Mouse (Mus musculus) lung, embryonic 15.5 days (tissue): ENCODE data around the gene Ifnk. TPM values are rescaled to one million over a fixed set of nuclear protein-coding genes. Genes with fewer than 3 reads are reported as not detected.
A peak's percentile ranks its signal among the peaks of the same experiment; 100 is the strongest.

Experiments used
- ATAC-seq: fragments of 200-750 bp; cut with Nextera tagmentation; 2 replicates; pipeline ENCODE4 v1.8.0; 2017; ENCODE audit warnings: moderate number of reproducible peaks, borderline replicate concordance; ENCODE audit not compliant: low FRiP score, low TSS enrichment; ENCODE audit errors: extremely low read depth
- H3K27ac ChIP-seq: fragments of 300-500 bp; sonication (generic); 2 replicates; pipeline ENCODE4 v1.5.1; 2015; ENCODE audit warnings: moderate library complexity, mild to moderate bottlenecking, inconsistent platforms
- H3K27me3 ChIP-seq: fragments of 300-500 bp; sonication (generic); 2 replicates; pipeline ENCODE4 v1.6.1; 2015; ENCODE audit warnings: inconsistent platforms
- H3K36me3 ChIP-seq: fragments of 300-500 bp; sonication (generic); 2 replicates; pipeline ENCODE4 v1.6.1; 2015; ENCODE audit warnings: inconsistent platforms
- H3K4me1 ChIP-seq: fragments of 300-500 bp; sonication (generic); 2 replicates; pipeline ENCODE4 v1.6.1; 2015; ENCODE audit warnings: inconsistent platforms
- H3K4me2 ChIP-seq: fragments of 300-500 bp; sonication (generic); 2 replicates; pipeline ENCODE4 v1.6.1; 2015; ENCODE audit warnings: inconsistent platforms, mild to moderate bottlenecking, moderate library complexity
- H3K4me3 ChIP-seq: fragments of 300-500 bp; sonication (generic); 2 replicates; pipeline ENCODE4 v1.5.1; 2015; ENCODE audit warnings: mild to moderate bottlenecking, inconsistent platforms
- H3K9ac ChIP-seq: fragments of 300-500 bp; sonication (generic); 2 replicates; pipeline ENCODE4 v1.6.1; 2015; ENCODE audit warnings: inconsistent platforms
- H3K9me3 ChIP-seq: fragments of 300-500 bp; sonication (generic); 2 replicates; pipeline ENCODE4 v1.6.1; 2016; ENCODE audit warnings: inconsistent platforms
- WGBS: fragments of 180-500 bp; shearing (Covaris S2); methylation state at CpG from one replicate; pipeline ENCODE4 v1.1.7; 2015; 5-methylcytosine and 5-hydroxymethylcytosine counted together
- polyA plus RNA-seq: library from polyadenylated mRNA; unstranded; fragments of >200 nt; fragmentation: Nextera tagmentation; extraction: Ambion mirVana; gene quantifications from 2 replicates; pipeline ENCODE4 v1.2.1, GENCODE M21; 2015

Gene Ifnk
- polyA plus RNA-seq, 1 experiment from 2014 or later, result 0.25 TPM

- Histone ChIP-seq H3K36me3 (no peaks in the 10 kb centered on the region), H3K4me3 (no peak overlapping the region), H3K4me1 (0 out of 2 replicates have a peak, but pooled peaks cover 4% of the 10 kb centered on the region), H3K27me3 (no peaks in the 10 kb centered on the region), H3K27ac (no peak overlapping the region), H3K4me2 (no peak overlapping the region), H3K9me3 (no peaks in the 10 kb centered on the region), H3K9ac (no peak overlapping the region)
- ATAC-seq, result no peak
- 64% methylated on average over 3 of the region's 3 CpGs for WGBS
These were observed 14.1 kb downstream of the Ifnk start for GRCm38 (mm10) chr4:35165947-35166346.

DNA sequence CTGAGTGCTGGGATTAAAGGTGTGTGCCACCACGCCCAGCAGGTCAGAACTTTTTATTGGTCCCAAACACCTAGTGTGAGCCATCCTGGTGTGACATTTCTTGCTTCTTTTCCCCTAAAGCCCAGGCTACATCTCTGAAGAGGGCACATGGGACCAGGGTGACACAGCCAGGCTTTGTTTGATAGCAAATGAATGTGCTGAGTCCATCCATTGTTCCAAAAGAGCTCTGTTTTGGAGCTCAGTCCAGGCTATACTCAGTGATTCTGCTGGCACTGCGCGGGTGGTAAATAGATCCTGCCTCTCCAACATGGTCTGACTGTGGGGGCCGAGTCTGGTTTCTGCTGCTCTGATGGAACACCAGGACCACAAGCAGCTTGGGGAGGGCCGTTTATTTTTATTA, 16.0 kb downstream of the Ifnk start:
- H3K27ac ChIP-seq, result no peak overlapping the region
- H3K27me3 ChIP-seq, result no peaks in the 10 kb centered on the region
- 71% methylated on average over 5 of the region's 5 CpGs for WGBS
- H3K9me3 ChIP-seq, result no peaks in the 10 kb centered on the region
- no peak overlapping the region for H3K9ac ChIP-seq
- ATAC-seq, result no peak
- 0 out of 2 replicates have a peak, but pooled peaks cover 4% of the 10 kb centered on the region for H3K4me1 ChIP-seq
- no peak overlapping the region for H3K4me2 ChIP-seq
- H3K4me3 ChIP-seq, result no peak overlapping the region
- H3K36me3 ChIP-seq, result no peaks in the 10 kb centered on the region

- WGBS, result 40% methylated on average over 13 of the region's 13 CpGs
- H3K36me3 ChIP-seq, result no peaks in the 10 kb centered on the region
- ATAC-seq, result peak; percentile 64; the same call in 1 of the 2 replicates
- H3K27ac ChIP-seq, result no peak overlapping the region
- H3K27me3 ChIP-seq, result no peaks in the 10 kb centered on the region
- 0 out of 2 replicates have a peak, but pooled peaks cover 4% of the 10 kb centered on the region for H3K4me1 ChIP-seq
- no peak overlapping the region for H3K4me3 ChIP-seq
- H3K9me3 ChIP-seq, result no peaks in the 10 kb centered on the region
- H3K9ac ChIP-seq, result no peak overlapping the region
- no peak overlapping the region for H3K4me2 ChIP-seq
These were observed 17.8 kb downstream of the Ifnk start for GRCm38 (mm10) chr4:35169571-35170125.

- Histone ChIP-seq H3K27ac (no peak overlapping the region), H3K9ac (no peak overlapping the region), H3K4me1 (no peaks in the 10 kb centered on the region), H3K36me3 (no peaks in the 10 kb centered on the region), H3K4me2 (no peak overlapping the region), H3K27me3 (no peaks in the 10 kb centered on the region), H3K4me3 (no peak overlapping the region), H3K9me3 (no peaks in the 10 kb centered on the region)
- WGBS, result 88% methylated on average over 2 of the region's 2 CpGs
- ATAC-seq, result no peak
These were observed 20.6 kb downstream of the Ifnk start for GRCm38 (mm10) chr4:35172471-35172870.

GRCm38 (mm10) chr4:35173551-35173950, 21.7 kb downstream of the Ifnk start:
- 56% methylated on average over 1 of the region's 1 CpGs for WGBS
- no peak for ATAC-seq
- H3K27ac ChIP-seq, result no peak overlapping the region

DNA sequence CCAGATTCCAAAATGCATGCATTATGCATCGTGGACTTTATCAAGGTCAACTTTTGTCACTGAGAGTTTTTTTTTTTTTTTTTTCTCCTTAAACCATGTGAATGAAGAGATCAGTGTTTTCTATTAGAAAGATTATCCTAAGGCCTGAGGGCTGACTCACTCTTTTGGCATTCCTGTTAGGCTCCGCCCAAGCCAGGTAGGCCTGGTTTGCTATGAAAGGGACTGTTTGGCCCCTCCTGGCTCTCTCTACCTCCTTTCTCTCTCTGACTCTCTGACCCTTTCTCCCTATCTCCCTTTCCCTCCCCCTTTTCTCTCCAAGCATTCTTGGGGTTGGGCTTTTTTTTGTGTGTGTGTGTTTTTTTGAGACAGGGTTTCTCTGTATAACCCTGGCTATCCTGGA, 23.7 kb downstream of the Ifnk start:
- 89% methylated on average over 2 of the region's 2 CpGs for WGBS
- H3K27ac ChIP-seq, result no peak overlapping the region
- ATAC-seq, result no peak
- no peak overlapping the region for H3K4me3 ChIP-seq
- H3K9ac ChIP-seq, result no peak overlapping the region
- H3K27me3 ChIP-seq, result no peaks in the 10 kb centered on the region
- no peak overlapping the region for H3K4me2 ChIP-seq
- H3K4me1 ChIP-seq, result no peaks in the 10 kb centered on the region
- H3K9me3 ChIP-seq, result no peaks in the 10 kb centered on the region
- H3K36me3 ChIP-seq, result no peaks in the 10 kb centered on the region

More at GRCm38 (mm10) chr4:35173551-35173950, 21.7 kb downstream of the Ifnk start:
- Histone ChIP-seq H3K4me3 (no peak overlapping the region), H3K4me2 (no peak overlapping the region), H3K36me3 (no peaks in the 10 kb centered on the region), H3K9ac (no peak overlapping the region), H3K9me3 (no peaks in the 10 kb centered on the region), H3K27me3 (no peaks in the 10 kb centered on the region), H3K4me1 (no peaks in the 10 kb centered on the region)

- Histone ChIP-seq H3K4me3 (no peak overlapping the region), H3K9me3 (no peaks in the 10 kb centered on the region), H3K4me1 (no peaks in the 10 kb centered on the region), H3K4me2 (no peak overlapping the region), H3K36me3 (no peaks in the 10 kb centered on the region), H3K27me3 (no peaks in the 10 kb centered on the region), H3K9ac (no peak overlapping the region), H3K27ac (no peak overlapping the region)
- ATAC-seq, result no peak
- 62% methylated on average over 12 of the region's 12 CpGs for WGBS
These were observed 26.2 kb downstream of the Ifnk start for GRCm38 (mm10) chr4:35177926-35178645.

- 0 out of 2 replicates have a peak, but pooled peaks cover 6% of the 10 kb centered on the region for H3K36me3 ChIP-seq
- no peak overlapping the region for H3K4me3 ChIP-seq
- H3K27ac ChIP-seq, result no peak overlapping the region
- H3K4me1 ChIP-seq, result no peaks in the 10 kb centered on the region
- 81% methylated on average over 8 of the region's 8 CpGs for WGBS
- ATAC-seq, result no peak
- no peak overlapping the region for H3K9ac ChIP-seq
- H3K4me2 ChIP-seq, result no peak overlapping the region
- no peaks in the 10 kb centered on the region for H3K9me3 ChIP-seq
- H3K27me3 ChIP-seq, result no peaks in the 10 kb centered on the region
These were observed 35.9 kb downstream of the Ifnk start for GRCm38 (mm10) chr4:35187617-35188326.

DNA sequence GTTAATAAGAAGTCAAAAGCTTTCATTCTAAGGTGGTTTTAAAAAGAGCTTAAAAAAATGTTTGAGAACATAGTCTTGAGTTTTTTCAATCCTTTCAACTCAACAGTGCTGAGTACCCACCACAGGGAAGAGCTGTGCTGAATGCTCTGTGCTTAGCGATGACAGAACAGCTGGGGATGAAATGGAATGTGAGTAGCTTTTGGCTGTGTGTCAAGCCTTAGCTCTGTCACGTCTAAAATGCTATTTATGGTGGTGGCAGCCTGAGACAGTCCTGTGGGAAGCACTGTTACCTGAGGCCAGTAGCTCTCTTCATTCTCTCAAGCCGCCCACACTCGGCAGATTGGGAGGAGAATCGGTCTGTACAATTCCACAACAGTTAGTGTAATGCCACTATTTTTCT, 37.9 kb downstream of the Ifnk start:
- no peak overlapping the region for H3K9ac ChIP-seq
- 0 out of 2 replicates have a peak, but pooled peaks cover 6% of the 10 kb centered on the region for H3K36me3 ChIP-seq
- no peak overlapping the region for H3K4me3 ChIP-seq
- WGBS, result 67% methylated on average over 5 of the region's 5 CpGs
- no peaks in the 10 kb centered on the region for H3K27me3 ChIP-seq
- H3K27ac ChIP-seq, result no peak overlapping the region
- no peak for ATAC-seq
- H3K4me1 ChIP-seq, result no peaks in the 10 kb centered on the region
- no peak overlapping the region for H3K4me2 ChIP-seq
- no peaks in the 10 kb centered on the region for H3K9me3 ChIP-seq

GRCm38 (mm10) chr4:35192725-35193124, 40.9 kb downstream of the Ifnk start:
- no peaks in the 10 kb centered on the region for H3K4me1 ChIP-seq
- no peak overlapping the region for H3K4me3 ChIP-seq
- ATAC-seq, result no peak
- no peak overlapping the region for H3K27ac ChIP-seq
- H3K9me3 ChIP-seq, result no peaks in the 10 kb centered on the region
- no peaks in the 10 kb centered on the region for H3K27me3 ChIP-seq
- H3K4me2 ChIP-seq, result no peak overlapping the region
- WGBS, result 38% methylated on average over 7 of the region's 7 CpGs
- H3K36me3 ChIP-seq, result 0 out of 2 replicates have a peak, but pooled peaks cover 6% of the 10 kb centered on the region
- no peak overlapping the region for H3K9ac ChIP-seq

GRCm38 (mm10) chr4:35201700-35202099, 49.8 kb downstream of the Ifnk start:
- Histone ChIP-seq H3K36me3 (peaks cover 12% of the 10 kb centered on the region; the same call in 1 of the 2 replicates), H3K4me3 (no peak overlapping the region), H3K9me3 (no peaks in the 10 kb centered on the region), H3K9ac (no peak overlapping the region), H3K27me3 (no peaks in the 10 kb centered on the region), H3K4me2 (no peak overlapping the region), H3K27ac (no peak overlapping the region), H3K4me1 (no peaks in the 10 kb centered on the region)
- WGBS, result 88% methylated on average over 5 of the region's 5 CpGs
- no peak for ATAC-seq
